Mouse (Mus musculus): Measurements from ENCODE around the gene Vmn1r163. TPM values are rescaled to one million over a fixed set of nuclear protein-coding genes. Genes with fewer than 3 reads are reported as not detected.
"Not testable (repeated sequence)": the region's sequence is repeated elsewhere in the genome, so short reads cannot be mapped to it uniquely, and the experiment has no call there.

Vmn1r163 gene
- polyA plus RNA-seq (2015; fragmentation: Nextera tagmentation; extraction: Ambion mirVana), result not detected in 2 replicates

DNA sequence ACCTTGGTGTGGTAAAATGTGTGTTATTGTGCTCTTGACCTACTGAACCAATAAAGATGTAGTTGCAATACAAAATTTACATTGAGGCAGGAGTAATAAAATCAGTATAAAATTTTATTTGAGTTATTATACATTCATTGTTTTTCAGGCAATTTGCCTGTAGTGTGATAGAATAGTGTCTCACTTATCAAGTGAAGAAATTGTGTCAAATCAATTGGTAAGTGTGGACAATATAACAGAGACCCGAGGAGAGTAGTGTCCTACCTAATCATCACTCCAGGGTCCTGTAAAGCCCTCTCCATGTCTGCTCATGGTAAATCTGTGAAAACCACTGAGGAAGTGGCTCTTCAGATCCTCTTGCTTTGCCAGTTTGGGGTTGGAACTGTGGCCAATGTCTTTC, at the start of gene Vmn1r163:
Gene Vmn1r163 (plus strand): TSS at position 301 of the 400 bp plus-strand sequence.
- not testable (repeated sequence) for H3K36me3 ChIP-seq (ENCODE audit: control insufficient read depth, insufficient read depth, low read length); H3K4me1 ChIP-seq (replicated peaks; ENCODE audit: control insufficient read depth, insufficient read depth); H3K4me2 ChIP-seq (replicated peaks; ENCODE audit: low read depth); H3K27ac ChIP-seq (replicated peaks); DNase-seq (ENCODE audit: low spot score); H3K9me3 ChIP-seq (ENCODE audit: control insufficient read depth, low read length); H3K9ac ChIP-seq (ENCODE audit: low read length); H3K27me3 ChIP-seq (ENCODE audit: control insufficient read depth, insufficient read depth, low read length); H3K4me3 ChIP-seq (ENCODE audit: low read depth, low read length); ATAC-seq (ENCODE audit: low FRiP score, low TSS enrichment)
- WGBS, result no CpG with 5 or more reads among the region's 1 CpGs

GRCm38 (mm10) chr7:23019823-23020222, 35.5 kb upstream of the Vmn1r163 start, which contains the start of gene Gm4216:
Gene Gm4216 (minus strand): TSS chr7:23019923.
- H3K9me3 ChIP-seq (ENCODE audit: control insufficient read depth, low read length), result not testable (repeated sequence)
- WGBS, result no CpG with 5 or more reads among the region's 3 CpGs

DNA sequence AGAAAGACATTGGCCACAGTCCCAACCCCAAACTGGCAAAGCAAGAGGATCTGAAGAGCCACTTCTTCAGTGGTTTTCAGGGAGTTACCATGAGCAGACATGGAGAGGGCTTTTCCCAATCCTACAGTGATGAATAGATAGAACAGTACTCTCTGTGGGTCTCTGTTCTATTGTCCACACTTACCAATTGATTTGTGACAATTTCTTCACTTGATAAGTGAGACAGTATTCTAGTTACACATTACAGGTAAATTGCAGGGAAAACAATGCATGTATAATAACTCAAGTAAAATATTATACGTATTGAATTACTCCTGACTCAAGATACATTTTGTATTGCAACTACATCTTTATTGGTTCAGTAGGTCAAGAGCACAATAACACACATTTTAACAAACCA, 12.0 kb downstream of the Vmn1r163 start, which contains the start of gene Gm8720:
Gene Gm8720 (minus strand): TSS at position 101 of the 400 bp plus-strand sequence.
- H3K36me3 ChIP-seq (ENCODE audit: control insufficient read depth, insufficient read depth, low read length); H3K27me3 ChIP-seq (ENCODE audit: control insufficient read depth, insufficient read depth, low read length); H3K4me3 ChIP-seq (ENCODE audit: low read depth, low read length); H3K9me3 ChIP-seq (ENCODE audit: control insufficient read depth, low read length); ATAC-seq (ENCODE audit: low FRiP score, low TSS enrichment); H3K27ac ChIP-seq (replicated peaks); H3K4me1 ChIP-seq (replicated peaks; ENCODE audit: control insufficient read depth, insufficient read depth); H3K4me2 ChIP-seq (replicated peaks; ENCODE audit: low read depth); DNase-seq (ENCODE audit: low spot score); H3K9ac ChIP-seq (ENCODE audit: low read length): not testable (repeated sequence)
- no CpG with 5 or more reads among the region's 1 CpGs for WGBS

More at GRCm38 (mm10) chr7:23019823-23020222, 35.5 kb upstream of the Vmn1r163 start, which contains the start of gene Gm4216:
- not testable (repeated sequence) for H3K27me3 ChIP-seq (ENCODE audit: control insufficient read depth, insufficient read depth, low read length); H3K4me1 ChIP-seq (replicated peaks; ENCODE audit: control insufficient read depth, insufficient read depth); H3K9ac ChIP-seq (ENCODE audit: low read length); H3K27ac ChIP-seq (replicated peaks); H3K4me2 ChIP-seq (replicated peaks; ENCODE audit: low read depth); H3K36me3 ChIP-seq (ENCODE audit: control insufficient read depth, insufficient read depth, low read length); ATAC-seq (ENCODE audit: low FRiP score, low TSS enrichment); DNase-seq (ENCODE audit: low spot score); H3K4me3 ChIP-seq (ENCODE audit: low read depth, low read length)

Other genes starting within 250 kb of the Vmn1r163 start
- not detected in 2 replicates for gene Vmn1r159, start 211.9 kb upstream of the Vmn1r163 start, polyA plus RNA-seq (2015; fragmentation: Nextera tagmentation; extraction: Ambion mirVana)
- not detected in 2 replicates for gene Vmn1r160, start 184.3 kb upstream of the Vmn1r163 start, polyA plus RNA-seq (2015; fragmentation: Nextera tagmentation; extraction: Ambion mirVana)
- gene Gm4214, start 70.9 kb upstream of the Vmn1r163 start, polyA plus RNA-seq (2015; fragmentation: Nextera tagmentation; extraction: Ambion mirVana), result not detected in 2 replicates
- gene Gm4216, start 35.6 kb upstream of the Vmn1r163 start, polyA plus RNA-seq (2015; fragmentation: Nextera tagmentation; extraction: Ambion mirVana), result not detected in 2 replicates
- not detected in 2 replicates for gene Gm8720, start 11.9 kb downstream of the Vmn1r163 start, polyA plus RNA-seq (2015; fragmentation: Nextera tagmentation; extraction: Ambion mirVana)
- not detected in 2 replicates for gene Gm10662, start 88.9 kb downstream of the Vmn1r163 start, polyA plus RNA-seq (2015; fragmentation: Nextera tagmentation; extraction: Ambion mirVana)
- not detected in 2 replicates for gene Vmn1r165, start 161.8 kb downstream of the Vmn1r163 start, polyA plus RNA-seq (2015; fragmentation: Nextera tagmentation; extraction: Ambion mirVana)
- gene Vmn1r166, start 196.1 kb downstream of the Vmn1r163 start, polyA plus RNA-seq (2015; fragmentation: Nextera tagmentation; extraction: Ambion mirVana), result not detected in 2 replicates
- gene Gm6902, start 223.4 kb downstream of the Vmn1r163 start, polyA plus RNA-seq (2015; fragmentation: Nextera tagmentation; extraction: Ambion mirVana), result not detected in 2 replicates
- gene Nlrp4e, start 245.7 kb downstream of the Vmn1r163 start, polyA plus RNA-seq (2015; fragmentation: Nextera tagmentation; extraction: Ambion mirVana), result not detected in 2 replicates

All from stomach, postnatal 0 days (tissue).